Mouse (Mus musculus) urinary bladder, adult 18-20 months (tissue): ENCODE results near the gene 1700017B05Rik.
"Not testable (repeated sequence)": the region's sequence is repeated elsewhere in the genome, so short reads cannot be mapped to it uniquely, and the experiment has no call there.

ENCODE experiments used
- DNase-seq, 2 experiments: peaks; one replicate each; pipeline ENCODE4 v3.0.0; 2022; ENCODE audit warnings: low spot score in 2 of 2, mixed read lengths in 2 of 2

Gene 1700017B05Rik

GRCm38 (mm10) chr9:57248030-57248942 is 14.1 kb downstream of the 1700017B05Rik start:
- no peak for DNase-seq

DNA sequence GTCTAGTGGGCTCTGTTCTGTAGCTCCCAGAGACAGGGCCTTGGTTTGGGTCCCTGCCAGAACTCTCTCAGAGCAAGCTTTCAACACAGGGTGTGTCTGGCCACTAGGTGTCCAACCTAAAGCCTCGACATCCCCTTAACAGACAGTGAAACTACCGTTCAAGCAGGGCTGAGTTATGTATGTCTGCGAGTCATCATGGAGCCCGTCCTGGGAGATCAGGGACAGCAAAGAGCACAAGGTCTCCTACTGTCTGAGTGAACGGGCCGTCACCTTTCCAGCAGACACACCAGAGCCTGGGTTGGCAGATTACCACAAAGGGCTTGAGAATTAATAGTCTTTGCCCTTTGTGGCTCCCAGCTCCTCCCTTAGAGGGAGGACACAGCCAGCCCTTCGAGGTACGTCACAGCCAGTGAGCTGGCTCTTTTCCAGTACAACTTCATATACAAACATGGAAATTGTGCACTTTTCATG is 15.2 kb downstream of the 1700017B05Rik start:
- no peak for DNase-seq

GRCm38 (mm10) chr9:57246482-57246881 is 15.9 kb downstream of the 1700017B05Rik start:
- no peak for DNase-seq

- DNase-seq = no peak
These were observed 18.2 kb downstream of the 1700017B05Rik start for GRCm38 (mm10) chr9:57244106-57244685.

DNA sequence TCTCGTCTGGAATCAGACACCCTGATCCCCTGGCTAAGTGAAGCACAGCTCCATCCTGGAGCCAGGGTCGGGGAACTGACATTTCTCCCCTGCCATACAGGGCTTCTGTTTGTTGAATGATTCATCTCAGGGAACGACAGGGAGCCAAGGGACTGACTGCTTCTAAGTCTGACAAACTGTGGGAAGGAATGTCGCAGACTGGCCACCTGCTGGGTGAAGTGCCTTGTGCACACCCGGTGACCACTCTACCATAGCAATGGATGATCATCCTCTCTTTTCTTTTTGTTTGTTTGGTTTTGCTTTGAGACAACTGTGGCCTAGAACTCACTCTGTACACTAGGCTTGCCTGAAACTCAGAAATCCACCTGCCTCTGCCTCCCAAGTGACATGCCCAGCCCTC is 19.5 kb downstream of the 1700017B05Rik start:
- DNase-seq = no peak

DNA sequence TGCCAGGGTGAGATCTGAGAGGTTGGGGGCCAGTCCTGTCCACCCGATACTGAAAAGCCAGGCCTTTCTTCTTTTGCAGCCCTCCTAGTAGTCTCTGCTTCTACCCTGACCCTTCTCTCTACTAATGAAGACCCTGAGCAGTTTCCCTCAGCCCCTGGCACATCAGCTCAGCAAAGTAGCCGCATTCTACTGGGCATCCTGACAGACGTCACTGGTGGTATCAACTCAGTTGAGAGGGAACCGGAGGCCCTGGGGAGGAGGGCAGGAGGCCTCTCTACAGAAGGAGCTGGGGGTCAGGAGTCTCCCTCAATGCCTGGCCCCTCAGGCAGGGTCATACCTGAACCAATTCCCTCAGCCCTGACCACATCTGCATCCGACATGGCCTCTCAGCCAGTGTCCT is 21.3 kb downstream of the 1700017B05Rik start:
- no peak for DNase-seq

- no peak for DNase-seq
These were observed 24.2 kb downstream of the 1700017B05Rik start for GRCm38 (mm10) chr9:57238220-57238619.

DNA sequence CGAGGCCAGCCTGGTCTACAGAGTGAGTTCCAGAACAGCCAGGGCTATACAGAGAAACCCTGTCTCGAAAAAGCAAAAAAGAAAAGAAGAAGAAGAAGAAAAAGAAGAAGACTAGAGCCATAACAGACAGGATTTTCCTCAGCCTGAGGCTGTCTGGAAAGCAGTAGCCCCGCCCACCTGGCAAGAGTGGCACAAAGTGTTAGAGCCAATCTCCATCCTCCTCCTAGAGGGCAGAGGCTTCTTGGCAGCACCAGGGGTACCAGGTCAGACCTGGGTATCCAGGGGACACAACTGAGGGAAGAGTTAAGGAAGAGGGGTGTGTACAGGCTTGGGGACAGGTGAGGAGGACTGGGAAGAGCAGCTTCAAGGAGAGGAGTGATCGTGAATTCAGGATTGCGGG is 24.7 kb downstream of the 1700017B05Rik start:
- DNase-seq = no peak

GRCm38 (mm10) chr9:57236256-57236655 is 26.2 kb downstream of the 1700017B05Rik start, which contains the start of gene Trcg1:
Trcg1 (plus strand) TSS chr9:57236556.
- no peak for DNase-seq

DNA sequence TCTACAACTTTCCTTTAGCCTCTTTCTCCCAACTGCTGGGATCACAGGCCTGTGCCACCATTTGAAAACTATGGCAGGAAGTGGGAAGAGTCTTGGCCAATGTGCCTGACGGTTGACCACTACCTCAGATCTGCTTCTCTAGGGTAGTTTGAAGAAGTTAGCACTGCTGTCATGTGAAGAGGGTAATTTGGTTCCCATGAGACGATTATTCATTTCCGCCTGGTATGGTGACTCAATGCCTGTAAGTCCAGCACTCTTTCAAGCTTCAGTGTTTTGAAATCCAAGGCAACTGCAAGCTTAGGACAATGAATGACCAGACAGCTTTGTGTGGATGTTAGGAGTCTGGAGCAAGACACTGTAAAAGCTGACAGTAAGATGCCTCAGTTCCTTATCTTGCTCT is 28.6 kb downstream of the 1700017B05Rik start:
- DNase-seq = no peak

DNA sequence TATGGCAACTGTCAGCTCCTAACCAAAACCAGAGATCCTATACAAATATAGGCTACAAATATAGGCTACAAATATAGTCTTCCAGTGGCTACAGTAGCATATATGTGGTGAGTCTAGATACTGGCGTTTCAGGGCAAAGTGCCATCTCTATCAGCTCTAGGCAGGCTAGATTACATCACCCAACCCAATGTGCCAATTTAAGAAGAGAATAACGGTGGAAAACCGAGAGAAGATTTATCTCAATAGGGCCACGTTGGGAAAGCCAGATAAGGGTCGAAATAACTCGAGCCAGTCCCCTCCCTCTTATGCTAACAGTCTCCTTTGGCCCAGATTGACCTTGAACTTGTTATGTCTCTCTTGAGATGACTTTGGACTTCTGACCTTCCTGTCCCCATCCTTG is 29.3 kb downstream of the 1700017B05Rik start:
- DNase-seq = no peak

GRCm38 (mm10) chr9:57232341-57232940 is 30.0 kb downstream of the 1700017B05Rik start:
- no peak for DNase-seq

DNA sequence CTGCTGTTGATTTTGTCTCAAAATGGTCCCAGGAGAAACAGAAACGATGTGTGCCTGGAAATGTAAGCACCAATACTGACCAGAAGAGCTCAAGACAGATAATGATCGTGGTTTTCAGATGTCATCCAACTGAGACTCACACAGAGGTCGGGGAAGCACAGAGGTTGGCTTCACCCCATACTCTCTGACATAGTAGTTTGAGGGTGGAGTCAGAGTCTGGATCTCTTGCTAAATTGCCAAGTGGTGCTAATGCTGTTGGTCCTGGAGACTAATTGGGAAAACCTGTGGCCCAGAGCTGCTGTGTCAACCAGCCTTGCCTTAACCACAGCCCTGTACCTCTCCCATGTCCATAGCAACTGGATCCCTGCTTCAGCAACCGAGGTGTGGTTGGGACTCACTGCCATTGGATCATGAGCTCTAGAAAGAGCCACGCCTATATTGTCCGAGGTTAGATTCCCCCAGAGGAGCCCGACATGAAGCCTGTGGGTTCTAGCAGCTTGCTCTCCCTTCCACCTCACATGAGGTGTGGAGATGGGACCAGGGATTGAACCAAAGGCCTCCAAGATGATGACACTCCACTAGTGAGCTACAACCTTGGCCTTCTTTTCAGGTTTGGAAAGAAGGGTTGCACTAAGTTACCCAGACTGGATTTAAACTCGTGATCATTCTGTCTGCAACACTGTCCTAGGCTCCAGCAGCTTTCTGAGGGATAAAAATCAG is 30.7 kb downstream of the 1700017B05Rik start:
- no peak for DNase-seq

DNA sequence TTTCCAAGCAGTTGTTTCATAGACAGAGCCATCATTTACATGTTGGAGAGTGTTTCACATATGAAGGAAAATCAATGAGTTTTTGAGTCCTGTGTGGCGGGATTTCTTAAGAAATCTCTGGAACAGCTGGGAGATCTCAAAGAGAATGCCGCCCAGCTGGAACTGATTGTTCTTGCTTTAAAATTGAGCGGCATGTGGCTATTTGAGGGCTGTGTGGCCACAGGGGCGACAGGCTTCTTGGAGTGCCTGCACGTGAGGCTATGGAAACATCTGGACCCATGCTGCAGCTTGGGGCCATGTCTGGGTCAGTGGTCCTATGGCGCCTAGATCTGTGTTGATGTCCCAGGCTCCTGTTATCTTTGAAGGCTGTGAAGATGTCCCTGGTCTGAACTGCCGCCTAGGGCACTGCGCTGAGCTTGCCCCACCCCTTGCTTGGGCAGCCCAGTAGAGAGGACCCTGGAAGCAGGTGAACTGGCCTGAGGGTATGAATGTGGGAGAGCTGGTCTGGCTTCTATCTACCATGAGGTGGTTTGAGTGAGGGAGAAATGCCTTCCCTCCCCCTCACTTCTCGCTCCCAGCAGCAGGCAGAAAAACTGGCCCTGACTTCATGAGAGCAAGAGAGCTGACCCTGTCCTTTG is 32.1 kb downstream of the 1700017B05Rik start:
- DNase-seq = no peak

GRCm38 (mm10) chr9:57229726-57230125 is 32.7 kb downstream of the 1700017B05Rik start:
- no peak for DNase-seq

- no peak for DNase-seq
These were observed 34.2 kb downstream of the 1700017B05Rik start for GRCm38 (mm10) chr9:57228186-57228585.

DNA sequence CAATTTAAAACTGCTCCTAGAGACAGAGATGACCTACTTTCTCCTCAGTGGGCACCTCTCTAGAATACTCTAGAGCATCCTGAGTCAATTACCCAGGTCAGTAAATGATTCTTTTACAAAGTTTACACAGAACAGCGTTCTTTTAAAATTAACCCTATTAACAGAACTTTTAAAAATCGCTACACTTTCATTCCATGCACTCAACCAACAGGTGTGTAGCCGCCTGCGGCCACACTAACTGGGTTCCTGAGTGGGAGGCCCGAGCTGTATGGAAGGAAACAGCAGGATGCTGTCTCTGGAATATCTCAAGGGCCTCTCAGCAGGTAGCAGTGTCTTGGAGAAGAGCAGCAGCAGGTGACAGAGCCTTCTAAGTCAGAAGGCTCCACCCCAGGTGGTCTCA is 35.2 kb downstream of the 1700017B05Rik start:
- no peak for DNase-seq

DNA sequence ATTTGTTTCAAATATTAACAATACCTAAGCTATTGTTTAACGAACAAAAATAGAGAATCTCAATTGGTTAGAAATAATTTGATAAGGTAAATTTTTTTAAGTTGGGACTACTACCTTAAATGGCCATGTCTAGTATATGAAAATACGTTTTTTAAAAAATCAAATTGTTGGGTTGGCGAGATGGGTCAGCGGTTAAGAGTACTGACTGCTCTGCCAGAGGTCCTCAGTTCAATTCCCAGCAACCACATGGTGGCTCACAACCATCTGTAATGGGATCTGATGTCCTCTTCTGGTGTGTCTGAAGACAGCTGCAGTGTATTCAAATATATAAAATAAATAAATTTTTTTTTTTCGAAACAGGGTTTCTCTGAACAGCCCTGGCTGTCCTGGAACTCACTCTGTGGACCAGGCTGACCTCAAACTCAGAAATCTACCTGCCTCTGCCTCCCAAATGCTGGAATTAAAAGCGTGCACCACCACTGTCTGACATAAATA is 35.7 kb downstream of the 1700017B05Rik start:
- not testable (repeated sequence) for DNase-seq

DNA sequence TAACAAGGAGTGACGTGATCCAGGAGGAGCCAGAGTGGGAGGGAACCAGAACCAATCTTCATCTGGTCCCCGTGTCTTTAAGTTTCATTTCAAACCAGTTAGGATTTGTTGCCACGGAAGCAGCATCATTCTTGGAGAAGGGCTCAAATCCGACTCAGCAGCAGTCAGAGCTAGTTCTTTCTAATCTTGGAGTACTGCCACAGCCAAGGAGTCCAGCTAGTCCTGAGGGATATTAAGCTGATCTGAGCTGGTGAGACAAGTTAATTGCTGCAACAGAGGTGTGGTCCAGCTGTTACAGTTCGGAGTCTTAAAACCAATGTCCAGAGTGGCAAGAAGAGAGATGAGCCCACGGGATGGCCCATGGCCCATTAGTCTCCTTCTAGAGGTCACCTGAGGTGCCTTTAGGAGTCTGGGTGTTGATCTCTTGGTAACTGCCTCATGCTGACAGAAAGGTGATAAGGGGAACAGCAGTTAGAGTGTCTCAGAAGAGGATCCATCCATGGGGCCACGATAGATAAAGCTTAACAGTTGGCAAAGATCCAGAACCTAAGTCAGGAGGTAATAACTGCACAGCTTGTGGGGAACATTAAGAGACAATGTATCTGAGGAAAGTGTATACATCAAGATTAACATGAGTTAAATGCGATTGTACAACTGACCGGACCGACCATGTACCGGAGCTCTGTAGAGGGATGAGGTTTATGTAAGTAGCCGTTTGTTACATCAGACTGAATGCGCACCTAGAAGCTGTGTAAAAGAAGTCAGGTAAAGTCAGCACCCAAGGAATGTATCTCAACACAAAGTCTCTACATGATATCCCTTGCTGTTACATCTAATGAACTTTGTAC is 36.4 kb downstream of the 1700017B05Rik start:
- no peak for DNase-seq

- no peak for DNase-seq
These were observed 39.1 kb downstream of the 1700017B05Rik start for GRCm38 (mm10) chr9:57223341-57223740.
